Mouse (Mus musculus): ENCODE measurements around the gene Smad6. TPM values are rescaled to one million over a fixed set of nuclear protein-coding genes. Genes with fewer than 3 reads are reported as not detected.

The Smad6 gene
- polyA plus RNA-seq, 1 experiment = 8.0 TPM

DNA sequence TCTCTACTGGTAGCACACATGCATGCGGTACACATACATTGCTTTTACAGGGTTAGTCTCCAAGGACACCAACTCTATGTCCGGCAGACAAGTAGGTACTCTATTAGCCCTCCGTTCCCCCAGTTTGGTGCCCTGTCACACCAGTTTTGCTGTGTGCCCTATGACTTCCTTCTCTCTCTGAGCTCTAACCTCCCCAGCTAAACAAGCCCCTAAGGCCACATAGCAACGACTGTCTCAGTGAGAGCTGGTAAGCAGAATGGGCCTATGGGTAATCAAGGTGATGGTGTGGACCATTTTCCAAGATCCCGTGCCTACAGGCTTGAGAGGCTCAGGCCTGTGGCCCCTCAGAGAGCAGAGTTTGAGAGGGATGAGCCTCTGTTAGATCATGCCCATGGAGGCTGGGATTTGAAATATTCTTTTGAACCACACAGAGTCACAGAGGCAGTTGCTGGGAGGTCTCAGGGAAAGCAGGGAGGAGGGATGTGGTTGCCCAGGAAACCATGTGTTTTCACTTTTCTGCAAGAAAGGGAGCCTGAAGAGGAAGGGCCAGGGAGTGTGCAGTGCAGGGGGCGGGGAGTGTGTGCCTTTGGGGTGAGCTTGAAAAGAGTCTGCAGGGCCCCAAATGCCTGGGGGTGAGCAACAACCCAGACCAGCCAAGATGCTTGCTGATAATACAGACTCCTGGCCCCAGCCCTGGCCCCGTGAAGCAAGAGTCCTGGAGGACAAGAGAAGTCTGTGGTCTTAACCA lies 36.2 kb upstream of the Smad6 start:
- no peak for DNase-seq
- H3K4me3 ChIP-seq (ENCODE audit: control insufficient read depth, insufficient read depth, low read length) = no peak overlapping the region
- TF ChIP-seq CTCF (IDR thresholded peaks at IDR 0.05; ENCODE audit: borderline replicate concordance, control insufficient read depth, extremely low read depth, insufficient read depth, low read length, poor library complexity) = no peak
- TF ChIP-seq POLR2A (IDR thresholded peaks at IDR 0.05; ENCODE audit: control insufficient read depth, extremely low read depth, insufficient read depth, low read length, poor library complexity) = no peak
- H3K36me3 ChIP-seq (ENCODE audit: control insufficient read depth, insufficient read depth, low read length) = no peaks in the 10 kb centered on the region
- no peaks in the 10 kb centered on the region; the same call in 1 of the 2 replicates for H3K27me3 ChIP-seq (ENCODE audit: control insufficient read depth, insufficient read depth, low read length)
- H3K27ac ChIP-seq (ENCODE audit: control insufficient read depth, insufficient read depth, low read length) = no peak overlapping the region
- 64% methylated on average over 7 of the region's 7 CpGs for WGBS
- H3K4me1 ChIP-seq (replicated peaks; ENCODE audit: control insufficient read depth, insufficient read depth, low read length) = 0 out of 2 replicates have a peak, but pooled peaks cover 5% of the 10 kb centered on the region

DNA sequence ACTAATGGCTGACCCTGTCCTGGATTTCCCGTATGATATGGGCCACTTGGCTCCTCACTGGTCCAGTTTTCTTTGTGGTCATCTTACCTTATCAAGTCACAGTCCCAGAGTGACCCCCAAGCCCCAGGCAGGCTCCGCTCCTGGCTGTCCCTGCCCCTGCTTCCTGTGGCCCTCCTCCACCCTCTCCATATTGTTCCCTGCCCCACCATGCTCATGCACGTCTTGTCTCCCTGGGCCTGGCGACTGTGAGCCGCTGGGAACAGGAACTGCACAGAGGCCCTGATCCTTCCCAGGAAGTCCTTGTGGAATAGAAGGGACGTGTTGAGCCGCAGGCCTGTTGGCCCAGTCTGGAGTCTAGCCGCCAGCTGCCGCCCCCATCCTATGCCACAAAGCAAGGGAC lies 33.3 kb upstream of the Smad6 start:
- DNase-seq = no peak
- Histone ChIP-seq H3K36me3 (ENCODE audit: control insufficient read depth, insufficient read depth, low read length) (no peaks in the 10 kb centered on the region), H3K27ac (ENCODE audit: control insufficient read depth, insufficient read depth, low read length) (no peak overlapping the region), H3K4me1 (replicated peaks; ENCODE audit: control insufficient read depth, insufficient read depth, low read length) (peaks cover 8% of the 10 kb centered on the region), H3K27me3 (ENCODE audit: control insufficient read depth, insufficient read depth, low read length) (no peaks in the 10 kb centered on the region; the same call in 1 of the 2 replicates), H3K4me3 (ENCODE audit: control insufficient read depth, insufficient read depth, low read length) (no peak overlapping the region)
- 95% methylated on average over 9 of the region's 9 CpGs for WGBS
- TF ChIP-seq CTCF (IDR thresholded peaks at IDR 0.05; ENCODE audit: borderline replicate concordance, control insufficient read depth, extremely low read depth, insufficient read depth, low read length, poor library complexity) = no peak

DNA sequence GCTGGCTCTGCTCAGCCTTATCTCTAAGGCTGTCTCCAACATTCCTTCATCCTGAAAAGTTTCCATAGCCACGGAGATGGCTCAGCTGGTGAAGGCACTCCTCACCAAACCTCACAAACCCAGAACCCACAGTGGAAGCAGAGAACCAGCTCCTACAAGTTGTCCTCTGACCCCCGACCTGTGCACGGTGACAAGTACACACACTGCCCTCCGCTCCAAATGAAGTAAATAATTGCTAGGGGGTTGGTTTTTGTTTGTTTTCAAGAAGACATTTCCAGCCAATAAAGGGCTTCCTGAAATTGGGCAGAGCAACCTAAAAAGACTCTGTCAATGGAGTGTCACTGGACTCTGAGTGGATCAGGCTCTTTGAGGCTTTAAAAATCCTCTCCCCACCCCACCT lies 31.9 kb upstream of the Smad6 start:
- TF ChIP-seq CTCF (IDR thresholded peaks at IDR 0.05; ENCODE audit: borderline replicate concordance, control insufficient read depth, extremely low read depth, insufficient read depth, low read length, poor library complexity) (no peak), POLR2A (IDR thresholded peaks at IDR 0.05; ENCODE audit: control insufficient read depth, extremely low read depth, insufficient read depth, low read length, poor library complexity) (no peak)
- 92% methylated on average over 4 of the region's 4 CpGs for WGBS
- no peak overlapping the region for H3K27ac ChIP-seq (ENCODE audit: control insufficient read depth, insufficient read depth, low read length)
- H3K4me3 ChIP-seq (ENCODE audit: control insufficient read depth, insufficient read depth, low read length) = no peak overlapping the region
- no peaks in the 10 kb centered on the region for H3K36me3 ChIP-seq (ENCODE audit: control insufficient read depth, insufficient read depth, low read length)
- H3K27me3 ChIP-seq (ENCODE audit: control insufficient read depth, insufficient read depth, low read length) = no peaks in the 10 kb centered on the region
- H3K4me1 ChIP-seq (replicated peaks; ENCODE audit: control insufficient read depth, insufficient read depth, low read length) = peaks cover 12% of the 10 kb centered on the region
- no peak for DNase-seq

DNA sequence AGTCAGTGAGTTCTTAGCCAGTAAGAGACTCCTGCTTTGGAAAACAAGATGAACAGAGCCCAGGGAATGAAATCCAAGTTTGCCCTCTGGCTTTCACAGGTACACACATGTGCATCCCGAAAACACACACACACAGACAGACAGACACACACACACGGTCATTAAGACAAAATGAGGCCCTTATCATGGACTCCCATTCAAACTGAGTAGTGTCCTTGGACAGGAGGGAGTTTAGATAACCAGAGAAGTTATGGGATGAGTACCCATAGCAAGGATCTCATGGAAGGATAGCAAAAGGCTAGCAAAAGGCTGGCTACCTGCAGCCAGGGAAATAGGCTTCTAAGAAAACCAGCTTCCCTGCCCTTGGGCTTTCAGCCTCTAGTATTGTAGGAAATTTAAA lies 29.4 kb upstream of the Smad6 start:
- TF ChIP-seq CTCF (IDR thresholded peaks at IDR 0.05; ENCODE audit: borderline replicate concordance, control insufficient read depth, extremely low read depth, insufficient read depth, low read length, poor library complexity) = no peak
- no peak for TF ChIP-seq POLR2A (IDR thresholded peaks at IDR 0.05; ENCODE audit: control insufficient read depth, extremely low read depth, insufficient read depth, low read length, poor library complexity)
- H3K36me3 ChIP-seq (ENCODE audit: control insufficient read depth, insufficient read depth, low read length) = no peaks in the 10 kb centered on the region
- H3K4me3 ChIP-seq (ENCODE audit: control insufficient read depth, insufficient read depth, low read length) = no peak overlapping the region
- no peak overlapping the region for H3K27ac ChIP-seq (ENCODE audit: control insufficient read depth, insufficient read depth, low read length)
- no peak for DNase-seq
- H3K27me3 ChIP-seq (ENCODE audit: control insufficient read depth, insufficient read depth, low read length) = no peaks in the 10 kb centered on the region
- peaks cover 12% of the 10 kb centered on the region for H3K4me1 ChIP-seq (replicated peaks; ENCODE audit: control insufficient read depth, insufficient read depth, low read length)
- 95% methylated on average over 2 of the region's 2 CpGs for WGBS

DNA sequence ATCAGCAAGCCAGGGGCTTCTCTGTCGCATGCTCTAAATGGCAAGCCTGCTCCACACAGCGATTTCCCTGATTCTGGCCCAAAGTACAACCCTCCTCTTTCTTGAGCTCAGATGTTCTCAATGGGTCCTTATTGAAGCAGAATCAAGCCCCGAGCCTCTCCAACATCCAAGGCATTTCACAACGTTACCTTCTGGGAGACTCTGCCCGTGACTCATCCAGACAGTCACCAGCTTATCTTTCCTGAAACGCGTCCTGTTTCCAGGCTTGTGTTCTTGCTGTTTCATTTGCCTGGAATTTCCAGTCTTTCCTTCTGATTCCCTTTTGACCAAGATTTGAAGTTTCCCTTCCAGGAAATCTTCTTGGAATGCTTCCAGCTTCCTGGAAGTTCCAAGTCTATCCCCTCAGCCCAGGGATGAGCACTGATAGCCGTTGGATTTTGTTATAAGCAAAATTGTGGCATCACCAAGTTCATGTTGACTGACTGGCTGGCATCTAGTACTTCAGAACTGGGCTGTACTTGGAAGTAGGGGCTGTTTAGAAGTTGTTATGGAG lies 28.7 kb upstream of the Smad6 start:
- H3K4me1 ChIP-seq (replicated peaks; ENCODE audit: control insufficient read depth, insufficient read depth, low read length) = peaks cover 12% of the 10 kb centered on the region
- peak overlapping the region; percentile 46; the same call in 1 of the 2 replicates for H3K4me3 ChIP-seq (ENCODE audit: control insufficient read depth, insufficient read depth, low read length)
- no peak for DNase-seq
- 85% methylated on average over 8 of the region's 8 CpGs for WGBS
- H3K27ac ChIP-seq (ENCODE audit: control insufficient read depth, insufficient read depth, low read length) = no peak overlapping the region
- TF ChIP-seq CTCF (IDR thresholded peaks at IDR 0.05; ENCODE audit: borderline replicate concordance, control insufficient read depth, extremely low read depth, insufficient read depth, low read length, poor library complexity) (no peak), POLR2A (IDR thresholded peaks at IDR 0.05; ENCODE audit: control insufficient read depth, extremely low read depth, insufficient read depth, low read length, poor library complexity) (no peak)
- no peaks in the 10 kb centered on the region for H3K36me3 ChIP-seq (ENCODE audit: control insufficient read depth, insufficient read depth, low read length)
- H3K27me3 ChIP-seq (ENCODE audit: control insufficient read depth, insufficient read depth, low read length) = no peaks in the 10 kb centered on the region

DNA sequence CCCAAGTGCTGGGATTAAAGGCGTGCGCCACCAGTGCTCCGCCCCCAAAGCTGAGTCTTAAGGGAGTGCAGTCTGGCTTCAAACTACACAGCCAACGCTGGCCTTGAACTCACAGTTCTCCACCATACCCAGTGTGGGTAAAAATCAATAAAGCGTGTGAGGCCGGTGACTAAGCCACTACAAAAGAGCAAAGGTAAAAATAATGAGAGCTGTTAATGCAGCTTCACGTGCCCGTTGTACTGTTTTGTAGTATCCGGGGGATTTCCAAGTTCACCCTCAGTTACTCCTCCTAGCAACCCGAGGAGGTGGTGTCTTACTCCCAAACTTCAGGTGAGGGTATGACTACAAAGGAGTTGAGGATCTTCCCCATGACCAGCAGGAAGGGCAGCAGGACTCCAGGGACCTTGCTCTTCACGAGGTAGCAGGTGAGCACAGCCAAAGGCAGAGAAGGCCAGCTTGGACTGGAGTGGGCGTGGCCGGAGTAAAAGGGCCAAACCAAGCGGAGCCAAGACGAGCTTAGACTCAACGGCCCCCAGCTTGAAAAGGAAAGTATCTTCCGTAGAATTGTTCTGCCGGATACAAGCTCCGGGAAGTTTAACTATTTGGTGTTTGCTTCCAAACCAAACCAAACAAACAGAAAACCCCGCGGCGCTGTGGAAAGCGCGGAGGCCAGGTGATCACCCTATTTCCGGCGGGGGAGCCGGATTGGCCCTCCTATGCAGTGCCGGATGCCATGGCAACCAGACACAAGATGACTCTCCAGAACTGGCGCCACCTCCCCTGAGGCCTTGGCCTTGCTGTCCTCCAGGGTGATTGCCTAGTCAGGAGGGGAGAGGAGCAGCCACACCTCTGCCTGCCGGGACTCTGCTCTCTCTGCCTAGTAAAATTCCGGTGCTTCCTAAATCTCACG lies 27.9 kb upstream of the Smad6 start:
- 23% methylated on average over 32 of the region's 32 CpGs for WGBS
- Histone ChIP-seq H3K36me3 (ENCODE audit: control insufficient read depth, insufficient read depth, low read length) (no peaks in the 10 kb centered on the region), H3K4me3 (ENCODE audit: control insufficient read depth, insufficient read depth, low read length) (peak overlapping the region; percentile 46), H3K27me3 (ENCODE audit: control insufficient read depth, insufficient read depth, low read length) (no peaks in the 10 kb centered on the region), H3K27ac (ENCODE audit: control insufficient read depth, insufficient read depth, low read length) (no peak overlapping the region), H3K4me1 (replicated peaks; ENCODE audit: control insufficient read depth, insufficient read depth, low read length) (peaks cover 12% of the 10 kb centered on the region)
- DNase-seq = peak; percentile 69
- no peak for TF ChIP-seq POLR2A (IDR thresholded peaks at IDR 0.05; ENCODE audit: control insufficient read depth, extremely low read depth, insufficient read depth, low read length, poor library complexity)
- no peak for TF ChIP-seq CTCF (IDR thresholded peaks at IDR 0.05; ENCODE audit: borderline replicate concordance, control insufficient read depth, extremely low read depth, insufficient read depth, low read length, poor library complexity)
